Mouse (Mus musculus) testis, adult 2 months (tissue): Measurements from ENCODE around the gene Grasp. TPM values are rescaled to one million over a fixed set of nuclear protein-coding genes. Genes with fewer than 3 reads are reported as not detected.
A peak's percentile ranks its signal among the peaks of the same experiment; 100 is the strongest.

Source experiments
- H3K27ac ChIP-seq: fragments of 200-500 bp; 2 replicates; pipeline ENCODE4 v1.5.1; 2012; ENCODE audit warnings: low read depth, low read length; ENCODE audit not compliant: control insufficient read depth, insufficient read depth
- H3K27me3 ChIP-seq: fragments of 200-500 bp; 2 replicates; pipeline ENCODE4 v1.6.1; 2012; ENCODE audit warnings: mild to moderate bottlenecking, low read length, moderate library complexity; ENCODE audit not compliant: control insufficient read depth, insufficient read depth
- H3K36me3 ChIP-seq: fragments of 200-500 bp; 2 replicates; pipeline ENCODE4 v1.6.1; 2012; ENCODE audit warnings: mild to moderate bottlenecking, low read length; ENCODE audit not compliant: control insufficient read depth, insufficient read depth
- H3K4me1 ChIP-seq: fragments of 200-500 bp; 2 replicates; pipeline ENCODE4 v1.6.1; 2012; ENCODE audit warnings: low read length; ENCODE audit not compliant: control insufficient read depth, insufficient read depth
- H3K4me3 ChIP-seq: fragments of 200-500 bp; 2 replicates; pipeline ENCODE4 v1.5.1; 2012; ENCODE audit warnings: low read depth, mild to moderate bottlenecking, low read length, moderate library complexity, mixed read lengths; ENCODE audit not compliant: control insufficient read depth
- CTCF ChIP-seq: fragments of 200-500 bp; IDR thresholded peaks from 2 replicates; pipeline ENCODE4 v1.5.1; 2012; ENCODE audit warnings: low read depth, mild to moderate bottlenecking, inconsistent platforms, low read length, moderate library complexity; ENCODE audit not compliant: control insufficient read depth, insufficient read depth, insufficient replicate concordance
- POLR2A ChIP-seq: fragments of 200-500 bp; IDR thresholded peaks from 2 replicates; pipeline ENCODE4 v1.6.1; 2012; ENCODE audit warnings: low read depth, mild to moderate bottlenecking, inconsistent platforms, low read length, moderate library complexity; ENCODE audit not compliant: control insufficient read depth
- polyA plus RNA-seq: library from polyadenylated mRNA; depleted of rRNA; stranded (reverse); fragments of >200 nt; gene quantifications from 2 replicates; pipeline ENCODE4 v1.2.3, GENCODE M21; 2012

Gene Grasp
- polyA plus RNA-seq, 1 experiment: 1.8 TPM

- TF ChIP-seq POLR2A (no peak), CTCF (no peak)
- Histone ChIP-seq H3K4me1 (no peaks in the 10 kb centered on the region; the same call in 1 of the 2 replicates), H3K36me3 (no peaks in the 10 kb centered on the region; the same call in 1 of the 2 replicates), H3K27me3 (no peaks in the 10 kb centered on the region), H3K4me3 (no peak overlapping the region), H3K27ac (no peak overlapping the region)
These were observed 27.8 kb upstream of the Grasp start for GRCm38 (mm10) chr15:101196079-101196795.

- no peak for TF ChIP-seq CTCF
- TF ChIP-seq POLR2A: no peak
- Histone ChIP-seq H3K36me3 (no peaks in the 10 kb centered on the region; the same call in 1 of the 2 replicates), H3K27me3 (no peaks in the 10 kb centered on the region), H3K4me1 (no peaks in the 10 kb centered on the region; the same call in 1 of the 2 replicates), H3K4me3 (no peak overlapping the region), H3K27ac (no peak overlapping the region)
These were observed 27.0 kb upstream of the Grasp start for GRCm38 (mm10) chr15:101196961-101197360.

GRCm38 (mm10) chr15:101197497-101198179 is 26.4 kb upstream of the Grasp start:
- no peaks in the 10 kb centered on the region; the same call in 1 of the 2 replicates for H3K4me1 ChIP-seq
- no peak overlapping the region for H3K27ac ChIP-seq
- TF ChIP-seq CTCF (no peak), POLR2A (no peak)
- H3K27me3 ChIP-seq: no peaks in the 10 kb centered on the region
- no peak overlapping the region for H3K4me3 ChIP-seq
- no peaks in the 10 kb centered on the region; the same call in 1 of the 2 replicates for H3K36me3 ChIP-seq

- no peaks in the 10 kb centered on the region for H3K4me1 ChIP-seq
- TF ChIP-seq CTCF: peak; percentile 93; the same call in 1 of the 2 replicates
- TF ChIP-seq POLR2A: no peak
- no peak overlapping the region for H3K4me3 ChIP-seq
- no peaks in the 10 kb centered on the region for H3K27me3 ChIP-seq
- no peaks in the 10 kb centered on the region; the same call in 1 of the 2 replicates for H3K36me3 ChIP-seq
- H3K27ac ChIP-seq: no peak overlapping the region
These were observed 25.8 kb upstream of the Grasp start for GRCm38 (mm10) chr15:101198218-101198617.

DNA sequence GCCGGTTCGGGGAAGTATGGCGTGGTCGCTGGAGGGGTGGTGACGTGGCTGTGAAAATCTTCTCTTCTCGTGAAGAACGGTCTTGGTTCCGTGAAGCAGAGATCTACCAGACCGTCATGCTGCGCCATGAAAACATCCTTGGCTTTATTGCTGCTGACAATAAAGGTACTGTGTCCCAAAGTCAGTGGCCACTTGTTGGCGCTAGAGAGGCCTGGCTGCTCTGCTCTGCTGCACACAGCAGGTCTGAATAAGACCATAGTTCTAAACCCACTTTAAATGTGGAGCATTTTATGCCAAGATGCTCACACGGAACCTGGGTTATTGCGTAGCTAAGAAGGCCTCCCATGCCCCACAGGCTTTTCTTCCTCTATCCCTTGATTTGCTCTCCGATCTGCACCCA is 25.1 kb upstream of the Grasp start:
- H3K4me3 ChIP-seq: no peak overlapping the region
- TF ChIP-seq CTCF: no peak; the same call in 1 of the 2 replicates
- H3K27me3 ChIP-seq: no peaks in the 10 kb centered on the region
- no peak overlapping the region for H3K27ac ChIP-seq
- H3K36me3 ChIP-seq: no peaks in the 10 kb centered on the region; the same call in 1 of the 2 replicates
- H3K4me1 ChIP-seq: no peaks in the 10 kb centered on the region

DNA sequence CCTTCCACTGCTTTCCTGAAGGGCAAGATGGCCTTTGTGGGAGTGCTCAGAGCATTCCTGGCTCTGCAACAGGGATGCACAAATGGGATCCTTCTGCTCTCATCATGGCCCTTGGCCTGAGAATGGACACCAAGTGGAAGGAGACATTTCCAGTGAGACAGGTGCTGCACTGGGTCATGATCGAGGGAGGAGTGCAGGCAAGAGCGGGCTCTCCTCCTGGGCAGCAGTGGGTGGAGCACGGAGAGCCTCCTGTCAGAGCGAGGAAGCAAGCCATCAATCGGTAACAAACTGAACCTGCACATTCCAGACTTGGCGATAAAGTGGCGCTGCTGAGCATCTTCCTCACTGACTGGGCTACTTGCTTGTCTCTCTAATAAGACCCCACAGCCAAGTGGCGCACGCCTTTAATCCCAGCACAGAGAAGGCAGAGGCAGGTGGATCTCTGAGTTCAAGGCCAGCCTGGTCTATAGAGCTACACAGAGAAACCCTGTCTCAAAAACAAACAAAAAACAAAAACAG is 23.2 kb upstream of the Grasp start:
- H3K36me3 ChIP-seq: no peaks in the 10 kb centered on the region; the same call in 1 of the 2 replicates
- H3K4me1 ChIP-seq: no peaks in the 10 kb centered on the region
- H3K27ac ChIP-seq: no peak overlapping the region
- no peak overlapping the region for H3K4me3 ChIP-seq
- no peaks in the 10 kb centered on the region for H3K27me3 ChIP-seq
- TF ChIP-seq POLR2A: no peak

DNA sequence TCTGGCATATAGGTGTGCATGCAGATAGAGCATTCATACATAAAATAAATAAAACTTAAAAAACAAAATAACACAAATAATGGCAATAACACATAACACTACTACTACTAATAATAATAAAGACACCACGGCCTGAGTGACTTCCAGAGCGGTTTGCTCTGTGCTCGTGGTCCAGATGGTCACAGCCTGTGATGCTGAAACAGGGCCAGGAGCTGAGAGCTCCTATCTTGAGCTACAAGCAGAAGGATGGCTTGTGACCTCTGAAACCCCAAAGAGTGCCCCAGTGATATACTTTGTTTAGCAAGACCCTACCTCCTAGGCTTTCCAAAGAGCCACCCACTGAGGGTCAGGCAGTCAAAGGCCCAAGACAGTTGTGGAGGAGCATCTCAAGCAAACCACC is 22.6 kb upstream of the Grasp start:
- Histone ChIP-seq H3K36me3 (no peaks in the 10 kb centered on the region; the same call in 1 of the 2 replicates), H3K4me1 (no peaks in the 10 kb centered on the region), H3K27me3 (no peaks in the 10 kb centered on the region), H3K27ac (no peak overlapping the region), H3K4me3 (no peak overlapping the region)
- TF ChIP-seq CTCF: no peak
- TF ChIP-seq POLR2A: no peak
